Mouse (Mus musculus): ENCODE results near the gene Fbxl15. TPM values are rescaled to one million over a fixed set of nuclear protein-coding genes. Genes with fewer than 3 reads are reported as not detected.
A peak's percentile ranks its signal among the peaks of the same experiment; 100 is the strongest.

Fbxl15 gene
- polyA plus RNA-seq, 1 experiment from 2014 or later: 26.0 TPM

- Histone ChIP-seq H3K36me3 (ENCODE audit: insufficient read depth, low read length) (peaks cover 15% of the 10 kb centered on the region), H3K27ac (ENCODE audit: low read length) (no peak overlapping the region), H3K27me3 (ENCODE audit: insufficient read depth, low read length) (peaks cover 27% of the 10 kb centered on the region), H3K4me3 (ENCODE audit: low read length) (no peak overlapping the region), H3K4me1 (ENCODE audit: insufficient read depth, low read length) (peaks cover 25% of the 10 kb centered on the region), H3K4me2 (replicated peaks; ENCODE audit: low read depth, low read length) (peak overlapping the region; percentile 99), H3K9me3 (ENCODE audit: low read length) (no peaks in the 10 kb centered on the region), H3K9ac (replicated peaks; ENCODE audit: low read length) (no peak overlapping the region)
- ATAC-seq (ENCODE audit: low FRiP score, low TSS enrichment): peak; percentile 18
- WGBS: 5% methylated on average over 16 of the region's 16 CpGs
Measured at GRCm38 (mm10) chr19:46329951-46330350, 2.0 kb downstream of the Fbxl15 start.

DNA sequence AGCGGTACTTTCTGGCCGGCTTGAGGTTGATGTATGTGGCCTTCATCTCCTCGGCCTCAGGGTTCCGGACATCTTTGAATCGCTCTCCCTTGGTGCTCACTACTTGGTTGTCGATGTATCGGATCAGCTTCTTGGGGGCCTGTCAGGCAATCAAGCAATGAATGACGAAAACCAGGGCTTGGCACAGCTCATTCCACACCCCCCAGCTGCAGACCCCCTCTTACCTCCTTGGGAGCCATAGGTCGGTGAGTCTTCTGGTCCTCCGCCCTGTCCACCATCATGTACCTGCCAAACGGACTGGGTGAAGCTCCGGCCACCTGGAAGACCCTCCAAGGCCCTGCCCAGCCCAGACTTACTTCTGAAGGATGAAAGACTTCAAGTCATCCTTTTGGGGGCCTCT lies 2.7 kb downstream of the Fbxl15 start:
- Histone ChIP-seq H3K36me3 (ENCODE audit: insufficient read depth, low read length) (peaks cover 15% of the 10 kb centered on the region), H3K4me1 (ENCODE audit: insufficient read depth, low read length) (peaks cover 25% of the 10 kb centered on the region), H3K27ac (ENCODE audit: low read length) (no peak overlapping the region), H3K9ac (replicated peaks; ENCODE audit: low read length) (no peak overlapping the region), H3K27me3 (ENCODE audit: insufficient read depth, low read length) (peaks cover 19% of the 10 kb centered on the region), H3K4me3 (ENCODE audit: low read length) (no peak overlapping the region), H3K9me3 (ENCODE audit: low read length) (no peaks in the 10 kb centered on the region), H3K4me2 (replicated peaks; ENCODE audit: low read depth, low read length) (no peak overlapping the region)
- WGBS: 90% methylated on average over 12 of the region's 12 CpGs
- no peak for ATAC-seq (ENCODE audit: low FRiP score, low TSS enrichment)

- no peak overlapping the region for H3K4me2 ChIP-seq (replicated peaks; ENCODE audit: low read depth, low read length)
- no peak overlapping the region for H3K4me3 ChIP-seq (ENCODE audit: low read length)
- H3K27ac ChIP-seq (ENCODE audit: low read length): no peak overlapping the region
- ATAC-seq (ENCODE audit: low FRiP score, low TSS enrichment): no peak
- H3K36me3 ChIP-seq (ENCODE audit: insufficient read depth, low read length): peaks cover 15% of the 10 kb centered on the region
- H3K9me3 ChIP-seq (ENCODE audit: low read length): no peaks in the 10 kb centered on the region
- H3K4me1 ChIP-seq (ENCODE audit: insufficient read depth, low read length): peaks cover 25% of the 10 kb centered on the region
- WGBS: 88% methylated on average over 14 of the region's 14 CpGs
- H3K27me3 ChIP-seq (ENCODE audit: insufficient read depth, low read length): peaks cover 13% of the 10 kb centered on the region
- H3K9ac ChIP-seq (replicated peaks; ENCODE audit: low read length): no peak overlapping the region
Measured at GRCm38 (mm10) chr19:46331326-46331725, 3.3 kb downstream of the Fbxl15 start.

GRCm38 (mm10) chr19:46331936-46332335 lies 4.0 kb downstream of the Fbxl15 start:
- no peak overlapping the region for H3K4me2 ChIP-seq (replicated peaks; ENCODE audit: low read depth, low read length)
- peaks cover 20% of the 10 kb centered on the region for H3K4me1 ChIP-seq (ENCODE audit: insufficient read depth, low read length)
- WGBS: 86% methylated on average over 3 of the region's 3 CpGs
- H3K36me3 ChIP-seq (ENCODE audit: insufficient read depth, low read length): peaks cover 15% of the 10 kb centered on the region
- no peak overlapping the region for H3K4me3 ChIP-seq (ENCODE audit: low read length)
- no peak overlapping the region for H3K27ac ChIP-seq (ENCODE audit: low read length)
- H3K27me3 ChIP-seq (ENCODE audit: insufficient read depth, low read length): peaks cover 7% of the 10 kb centered on the region
- ATAC-seq (ENCODE audit: low FRiP score, low TSS enrichment): no peak
- H3K9ac ChIP-seq (replicated peaks; ENCODE audit: low read length): no peak overlapping the region
- H3K9me3 ChIP-seq (ENCODE audit: low read length): no peaks in the 10 kb centered on the region

GRCm38 (mm10) chr19:46332721-46333339 lies 4.8 kb downstream of the Fbxl15 start:
- no peak overlapping the region for H3K27ac ChIP-seq (ENCODE audit: low read length)
- H3K4me1 ChIP-seq (ENCODE audit: insufficient read depth, low read length): peaks cover 20% of the 10 kb centered on the region
- no peaks in the 10 kb centered on the region for H3K9me3 ChIP-seq (ENCODE audit: low read length)
- H3K27me3 ChIP-seq (ENCODE audit: insufficient read depth, low read length): no peaks in the 10 kb centered on the region
- no peak overlapping the region for H3K4me2 ChIP-seq (replicated peaks; ENCODE audit: low read depth, low read length)
- H3K9ac ChIP-seq (replicated peaks; ENCODE audit: low read length): no peak overlapping the region
- 75% methylated on average over 7 of the region's 7 CpGs for WGBS
- no peak for ATAC-seq (ENCODE audit: low FRiP score, low TSS enrichment)
- peaks cover 15% of the 10 kb centered on the region for H3K36me3 ChIP-seq (ENCODE audit: insufficient read depth, low read length)
- no peak overlapping the region for H3K4me3 ChIP-seq (ENCODE audit: low read length)

- Histone ChIP-seq H3K9ac (replicated peaks; ENCODE audit: low read length) (no peak overlapping the region), H3K4me1 (ENCODE audit: insufficient read depth, low read length) (peaks cover 20% of the 10 kb centered on the region), H3K4me2 (replicated peaks; ENCODE audit: low read depth, low read length) (no peak overlapping the region), H3K9me3 (ENCODE audit: low read length) (no peaks in the 10 kb centered on the region), H3K27ac (ENCODE audit: low read length) (no peak overlapping the region), H3K27me3 (ENCODE audit: insufficient read depth, low read length) (no peaks in the 10 kb centered on the region), H3K4me3 (ENCODE audit: low read length) (no peak overlapping the region), H3K36me3 (ENCODE audit: insufficient read depth, low read length) (peaks cover 15% of the 10 kb centered on the region)
- no peak for ATAC-seq (ENCODE audit: low FRiP score, low TSS enrichment)
- WGBS: 83% methylated on average over 3 of the region's 3 CpGs
Measured at GRCm38 (mm10) chr19:46333906-46334305, 5.9 kb downstream of the Fbxl15 start.

- 0 out of 2 replicates have a peak, but pooled peaks have one; percentile 2 for ATAC-seq (ENCODE audit: low FRiP score, low TSS enrichment)
- no peaks in the 10 kb centered on the region for H3K27me3 ChIP-seq (ENCODE audit: insufficient read depth, low read length)
- peak overlapping the region; percentile 87 for H3K9ac ChIP-seq (replicated peaks; ENCODE audit: low read length)
- peak overlapping the region; percentile 66 for H3K4me2 ChIP-seq (replicated peaks; ENCODE audit: low read depth, low read length)
- 32% methylated on average over 15 of the region's 15 CpGs for WGBS
- peaks cover 14% of the 10 kb centered on the region for H3K4me1 ChIP-seq (ENCODE audit: insufficient read depth, low read length)
- H3K9me3 ChIP-seq (ENCODE audit: low read length): no peaks in the 10 kb centered on the region
- peak overlapping the region; percentile 90 for H3K4me3 ChIP-seq (ENCODE audit: low read length)
- H3K27ac ChIP-seq (ENCODE audit: low read length): 0 out of 2 replicates have a peak overlapping the region, but pooled peaks have one; percentile 45
- H3K36me3 ChIP-seq (ENCODE audit: insufficient read depth, low read length): no peaks in the 10 kb centered on the region
Measured at GRCm38 (mm10) chr19:46337719-46338330, 9.8 kb downstream of the Fbxl15 start.

DNA sequence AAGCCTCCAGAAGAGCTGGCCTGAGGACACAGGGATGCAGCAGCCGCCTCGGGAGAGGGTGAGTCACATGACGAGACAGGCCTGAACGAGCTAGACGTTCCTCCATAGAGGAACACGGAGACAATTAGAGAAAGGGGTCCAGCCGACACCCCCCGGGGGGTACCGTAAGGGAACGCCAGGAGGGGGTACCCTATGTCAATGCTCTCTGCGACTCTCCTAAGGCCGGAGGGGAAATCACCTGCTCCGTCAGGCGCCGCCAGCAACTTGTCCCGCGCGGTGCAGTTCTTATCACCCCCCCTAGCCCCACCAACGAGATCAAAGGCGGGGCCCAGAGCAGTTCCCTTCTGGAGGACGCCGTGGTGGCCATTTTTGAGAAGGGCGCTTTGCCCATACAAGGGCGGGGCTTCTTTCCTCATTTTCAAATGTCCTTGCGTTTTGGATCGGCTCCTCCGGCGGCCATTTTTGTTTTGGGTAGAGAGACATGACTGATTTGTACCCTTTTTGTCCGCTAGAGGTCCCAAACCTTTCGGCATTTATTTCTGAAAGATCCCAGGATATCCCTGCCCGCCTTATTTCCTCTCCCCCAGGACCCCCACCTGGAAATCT lies 10.4 kb downstream of the Fbxl15 start, which contains the start of gene Cuedc2:
Cuedc2 (minus strand) TSS at position 372 of the 606 bp plus-strand sequence.
- peaks cover 14% of the 10 kb centered on the region for H3K4me1 ChIP-seq (ENCODE audit: insufficient read depth, low read length)
- ATAC-seq (ENCODE audit: low FRiP score, low TSS enrichment): peak; percentile 86
- 0% methylated on average over 31 of the region's 31 CpGs for WGBS
- no peaks in the 10 kb centered on the region for H3K36me3 ChIP-seq (ENCODE audit: insufficient read depth, low read length)
- peak within 1 kb of the TSS; percentile 66 for H3K4me2 ChIP-seq (replicated peaks; ENCODE audit: low read depth, low read length)
- H3K9me3 ChIP-seq (ENCODE audit: low read length): no peaks in the 10 kb centered on the region
- no peaks in the 10 kb centered on the region for H3K27me3 ChIP-seq (ENCODE audit: insufficient read depth, low read length)
- H3K27ac ChIP-seq (ENCODE audit: low read length): peak within 1 kb of the TSS; percentile 50
- peak within 1 kb of the TSS; percentile 90 for H3K4me3 ChIP-seq (ENCODE audit: low read length)
- peak within 1 kb of the TSS; percentile 87 for H3K9ac ChIP-seq (replicated peaks; ENCODE audit: low read length)

GRCm38 (mm10) chr19:46338942-46339286 lies 10.9 kb downstream of the Fbxl15 start:
- peak overlapping the region; percentile 50 for H3K27ac ChIP-seq (ENCODE audit: low read length)
- peak overlapping the region; percentile 67 for H3K9ac ChIP-seq (replicated peaks; ENCODE audit: low read length)
- 49% methylated on average over 6 of the region's 6 CpGs for WGBS
- 0 out of 2 replicates have a peak, but pooled peaks cover 2% of the 10 kb centered on the region for H3K27me3 ChIP-seq (ENCODE audit: insufficient read depth, low read length)
- peak; percentile 29 for ATAC-seq (ENCODE audit: low FRiP score, low TSS enrichment)
- H3K4me1 ChIP-seq (ENCODE audit: insufficient read depth, low read length): peaks cover 14% of the 10 kb centered on the region
- peak overlapping the region; percentile 66 for H3K4me2 ChIP-seq (replicated peaks; ENCODE audit: low read depth, low read length)
- peak overlapping the region; percentile 90 for H3K4me3 ChIP-seq (ENCODE audit: low read length)
- no peaks in the 10 kb centered on the region for H3K36me3 ChIP-seq (ENCODE audit: insufficient read depth, low read length)
- no peaks in the 10 kb centered on the region for H3K9me3 ChIP-seq (ENCODE audit: low read length)

All from kidney, embryonic 16.5 days (tissue).